Mouse (Mus musculus) G1E (cell line): ENCODE measurements around the gene Pcbp1. TPM values are rescaled to one million over a fixed set of nuclear protein-coding genes. Genes with fewer than 3 reads are reported as not detected.

Experiments used
- ATAC-seq: 2 replicates; pipeline ENCODE4 v1.8.0; 2016; ENCODE audit warnings: mild to moderate bottlenecking; ENCODE audit not compliant: insufficient number of reproducible peaks, poor library complexity, low FRiP score, severe bottlenecking; ENCODE audit errors: extremely low read depth
- DNase-seq: peaks from one replicate; pipeline ENCODE4 v3.0.0; 2012; ENCODE audit warnings: low spot score
- H3K27me3 ChIP-seq: 2 replicates; pipeline ENCODE4 v1.6.1; 2012; ENCODE audit warnings: mild to moderate bottlenecking, low read length, inconsistent platforms; ENCODE audit not compliant: insufficient read depth
- H3K36me3 ChIP-seq: replicated peaks from 2 replicates; pipeline ENCODE3; 2012; ENCODE audit warnings: mild to moderate bottlenecking, inconsistent platforms
- H3K4me1 ChIP-seq: 2 replicates; pipeline ENCODE4 v1.6.1; 2012; ENCODE audit warnings: low read depth, low read length, inconsistent platforms, mixed read lengths; ENCODE audit not compliant: insufficient read depth
- H3K4me3 ChIP-seq: 2 replicates; pipeline ENCODE4 v1.5.1; 2012; ENCODE audit warnings: low read depth, mild to moderate bottlenecking, inconsistent platforms, low read length, moderate library complexity, mixed read lengths
- H3K9me3 ChIP-seq: replicated peaks from 2 replicates; pipeline ENCODE4 v1.6.1; 2012; ENCODE audit warnings: inconsistent platforms
- CTCF ChIP-seq: IDR thresholded peaks from 2 replicates; pipeline ENCODE4 v1.5.1; 2012; ENCODE audit warnings: low read depth, low read length, inconsistent platforms, mixed read lengths
- GATA1 ChIP-seq: IDR thresholded peaks from 2 replicates; pipeline ENCODE4 v1.6.1; 2012; ENCODE audit warnings: borderline replicate concordance, low read length, inconsistent platforms, mixed read lengths
- GATA2 ChIP-seq: IDR thresholded peaks from 2 replicates; pipeline ENCODE4 v1.6.1; 2012; ENCODE audit warnings: low read depth, low read length, inconsistent platforms, borderline replicate concordance
- POLR2AphosphoS5 ChIP-seq: IDR thresholded peaks from 2 replicates; pipeline ENCODE4 v1.6.1; 2012; ENCODE audit warnings: low read depth, low read length, inconsistent platforms; ENCODE audit not compliant: insufficient replicate concordance
- TAL1 ChIP-seq: conservative IDR thresholded peaks from 2 replicates; pipeline ENCODE4 v1.6.1; 2012; ENCODE audit warnings: low read depth, low read length, inconsistent platforms, mixed read lengths
- polyA plus RNA-seq: library from polyadenylated mRNA; stranded (reverse); fragments of >175 nt; gene quantifications from 2 replicates; pipeline ENCODE4 v1.2.3, GENCODE M21; 2012
- total RNA-seq, 2 experiments: library from RNA; stranded (forward) in 1 of 2; stranded (reverse) in 1 of 2; fragments of 200-1000 nt in 1 of 2; fragments of >200 nt in 1 of 2; fragmentation: Nextera tagmentation in 1 of 2; gene quantifications; 2 replicates each; pipeline ENCODE4 v1.2.3; 2014 to 2017

Gene Pcbp1
- total and polyA plus RNA-seq, 3 experiments = 101 to 1,039 (median 191) TPM

DNA sequence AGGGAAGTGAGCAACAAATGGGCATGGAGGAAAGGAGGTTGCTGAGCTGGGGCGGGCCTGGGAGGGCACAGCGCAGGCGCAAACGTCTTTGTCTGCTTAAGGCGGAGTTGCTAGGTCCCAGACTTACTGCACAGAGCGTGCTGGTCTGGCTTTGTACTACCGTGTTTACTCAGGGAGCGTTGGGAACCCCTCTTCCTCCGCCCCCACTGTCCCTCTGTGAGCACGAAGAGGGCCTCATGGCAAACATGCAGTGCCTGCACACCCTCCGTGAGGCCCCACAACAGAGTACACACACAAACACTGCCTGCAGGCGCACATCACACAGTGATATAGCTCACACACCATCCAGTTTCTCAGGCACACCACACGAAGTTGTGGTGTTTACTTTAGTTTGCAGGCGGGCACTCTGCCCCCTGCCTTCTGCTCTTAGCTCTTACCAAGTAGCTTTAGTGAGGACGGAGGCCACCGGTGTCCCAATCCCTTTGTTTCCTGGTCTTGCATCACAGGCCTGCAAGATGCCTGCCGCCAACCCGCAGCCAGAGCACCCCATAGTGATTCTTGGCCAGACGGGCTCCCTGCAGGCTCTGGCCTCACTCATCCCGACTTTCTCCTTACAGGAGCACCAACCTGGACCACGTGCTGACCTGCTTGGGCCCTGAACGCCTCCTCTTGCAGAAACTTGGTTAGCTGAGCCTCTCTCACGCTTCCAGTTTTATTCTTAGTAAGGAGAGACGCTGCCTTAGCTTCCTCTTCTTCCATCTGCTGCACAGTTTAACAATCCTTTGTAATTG, 38.6 kb downstream of the Pcbp1 start:
- Histone ChIP-seq H3K4me3 (peak overlapping the region; percentile 64; the same call in 1 of the 2 replicates), H3K27me3 (no peaks in the 10 kb centered on the region), H3K36me3 (no peaks in the 10 kb centered on the region), H3K9me3 (peaks cover 4% of the 10 kb centered on the region; the same call in 1 of the 2 replicates), H3K4me1 (peaks cover 33% of the 10 kb centered on the region)
- peak; percentile 62 for DNase-seq
- TF ChIP-seq CTCF (no peak), GATA2 (no peak), POLR2AphosphoS5 (no peak)
- ATAC-seq = peak; percentile 86

DNA sequence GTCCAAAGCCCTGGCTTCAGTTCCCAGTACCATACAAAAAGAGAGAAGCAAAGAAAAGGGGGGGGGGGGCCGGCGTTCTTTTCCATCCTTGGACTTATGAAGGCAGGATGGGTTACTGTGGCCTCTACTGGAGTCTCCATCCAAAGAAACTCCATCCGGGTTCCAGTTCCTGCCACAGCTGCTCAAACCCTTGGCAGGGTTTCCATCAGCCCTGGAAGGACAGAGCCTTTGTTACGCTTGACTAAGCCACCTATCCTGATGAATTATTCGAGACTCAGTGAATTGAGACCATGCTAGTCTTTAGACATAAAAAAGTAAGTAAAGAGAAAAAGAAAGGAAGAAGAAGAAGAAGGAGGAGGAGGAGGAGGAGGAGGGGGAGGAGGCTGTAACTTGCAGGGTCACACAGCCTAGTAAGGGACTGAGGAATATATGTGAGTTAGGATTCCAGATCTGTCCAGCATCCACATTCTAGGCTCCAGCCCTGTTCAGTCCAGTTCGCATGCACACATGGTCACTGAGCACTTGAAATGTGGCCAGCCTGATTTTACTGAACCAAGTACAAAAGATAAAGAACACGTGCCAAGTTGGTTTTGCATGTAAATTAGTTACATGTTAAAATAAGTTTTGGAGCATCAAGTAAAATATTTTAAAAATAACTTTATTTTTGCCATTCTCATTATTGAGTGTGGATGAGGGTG, 40.0 kb downstream of the Pcbp1 start:
- no peak for ATAC-seq
- DNase-seq = no peak
- Histone ChIP-seq H3K4me3 (no peak overlapping the region), H3K27me3 (no peaks in the 10 kb centered on the region), H3K4me1 (peaks cover 30% of the 10 kb centered on the region), H3K9me3 (peaks cover 4% of the 10 kb centered on the region; the same call in 1 of the 2 replicates), H3K36me3 (no peaks in the 10 kb centered on the region)
- TF ChIP-seq GATA2 (no peak), TAL1 (no peak)

DNA sequence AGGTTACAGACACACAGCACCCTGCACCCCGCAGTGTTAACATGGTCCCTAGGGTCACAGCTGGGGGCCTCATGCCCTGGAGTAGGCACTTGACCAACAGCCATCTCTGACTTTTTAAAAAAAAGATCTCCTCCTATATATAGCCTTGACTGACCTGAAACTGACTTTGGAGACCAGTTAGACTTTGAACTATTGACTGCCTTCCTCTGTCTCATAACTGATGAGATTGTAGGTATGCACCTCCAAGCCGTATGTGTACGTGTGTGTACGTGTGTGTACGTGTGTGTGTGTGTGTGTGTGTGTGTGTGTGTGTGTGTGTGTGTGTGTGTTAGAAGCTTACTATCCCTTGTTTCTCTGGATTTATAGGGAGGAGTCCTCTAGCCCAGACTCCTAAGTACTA, 44.2 kb downstream of the Pcbp1 start:
- TF ChIP-seq CTCF (no peak), TAL1 (no peak), GATA2 (no peak), POLR2AphosphoS5 (no peak), GATA1 (no peak)
- DNase-seq = no peak

DNA sequence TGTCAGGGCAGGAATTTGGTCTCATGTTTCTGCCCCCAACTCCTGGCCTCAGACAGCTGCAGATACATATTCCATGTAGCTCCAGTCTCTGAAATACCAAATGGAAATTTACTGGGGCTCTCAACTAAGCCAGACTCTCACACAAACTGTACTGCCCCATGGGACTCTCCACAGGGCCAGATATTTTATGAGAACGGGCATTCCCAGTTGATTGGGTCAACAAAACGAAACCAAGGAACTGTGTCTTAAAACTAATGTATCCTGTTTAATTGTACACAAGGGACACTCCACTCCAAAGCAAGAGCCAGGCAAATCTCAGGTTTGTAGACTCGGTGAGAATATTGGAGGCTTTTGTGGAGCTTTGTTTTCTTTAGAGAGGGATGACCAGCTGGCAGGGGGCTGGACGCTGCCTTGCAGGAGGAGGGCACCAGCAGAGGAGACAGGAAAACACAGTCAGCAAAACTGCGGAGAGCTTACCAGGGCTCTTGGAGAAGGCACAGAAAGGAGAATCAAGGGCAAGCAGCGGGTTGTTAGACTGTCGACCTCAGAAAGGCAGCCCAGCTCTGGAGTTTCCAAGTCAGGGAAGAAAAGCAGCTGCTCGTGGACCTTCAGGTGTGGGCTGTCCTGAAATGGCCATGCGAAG, 45.8 kb downstream of the Pcbp1 start:
- no peak for TF ChIP-seq POLR2AphosphoS5
- no peak for TF ChIP-seq CTCF
- no peak for TF ChIP-seq TAL1
- TF ChIP-seq GATA1 = no peak
- no peak for TF ChIP-seq GATA2
- H3K27me3 ChIP-seq = no peaks in the 10 kb centered on the region
- no peaks in the 10 kb centered on the region for H3K9me3 ChIP-seq
- H3K4me3 ChIP-seq = no peak overlapping the region
- no peak for DNase-seq
- peaks cover 17% of the 10 kb centered on the region for H3K36me3 ChIP-seq
- ATAC-seq = no peak
- H3K4me1 ChIP-seq = peaks cover 23% of the 10 kb centered on the region

More for the DNA sequence above, 44.2 kb downstream of the Pcbp1 start:
- peaks cover 3% of the 10 kb centered on the region for H3K36me3 ChIP-seq
- H3K27me3 ChIP-seq = no peaks in the 10 kb centered on the region
- ATAC-seq = no peak
- peaks cover 28% of the 10 kb centered on the region for H3K4me1 ChIP-seq
- no peak overlapping the region for H3K4me3 ChIP-seq
- no peaks in the 10 kb centered on the region for H3K9me3 ChIP-seq

DNA sequence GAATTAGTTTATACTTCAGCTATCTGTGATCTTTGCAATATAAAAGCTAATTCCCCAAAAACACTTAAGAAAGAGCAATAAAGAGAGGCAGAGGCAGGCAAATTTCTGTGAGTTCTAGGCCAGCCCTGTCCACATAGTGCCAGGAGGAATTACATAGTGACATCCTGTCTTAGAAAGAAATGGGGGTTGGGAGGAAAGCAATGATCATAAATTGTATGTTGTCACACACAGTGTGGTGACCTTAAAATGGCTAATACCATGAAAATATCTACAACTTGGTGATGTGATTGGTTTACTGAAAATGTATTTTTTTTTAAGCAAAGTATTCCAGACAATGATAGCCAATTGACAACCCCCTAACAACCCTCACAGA, 46.3 kb downstream of the Pcbp1 start:
- H3K27me3 ChIP-seq = no peaks in the 10 kb centered on the region

DNA sequence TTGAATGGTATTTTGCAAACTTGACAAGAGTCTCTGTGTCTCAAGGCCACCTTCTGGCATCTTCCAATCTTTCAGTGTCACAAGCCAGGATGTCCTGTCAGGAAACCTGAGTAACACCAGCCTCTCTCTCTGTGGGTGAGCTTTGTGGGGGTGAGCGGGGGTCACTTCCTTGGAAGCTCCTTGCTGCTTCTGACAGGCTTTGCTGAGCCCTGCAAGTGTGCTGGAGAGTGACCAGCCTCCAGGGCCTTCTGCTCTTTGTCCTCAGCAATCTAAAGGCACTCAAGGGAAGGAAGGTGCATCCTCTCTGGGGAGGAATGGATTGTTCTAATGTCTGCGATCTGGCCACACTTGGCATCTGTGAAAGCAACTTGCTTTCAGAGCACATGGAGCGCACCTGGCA, 46.8 kb downstream of the Pcbp1 start:
- H3K36me3 ChIP-seq = peaks cover 23% of the 10 kb centered on the region
- no peaks in the 10 kb centered on the region for H3K27me3 ChIP-seq
- no peak for TF ChIP-seq GATA1
- no peak for TF ChIP-seq POLR2AphosphoS5
- TF ChIP-seq CTCF = no peak
- TF ChIP-seq TAL1 = no peak
- TF ChIP-seq GATA2 = no peak
- no peak overlapping the region for H3K4me3 ChIP-seq
- no peaks in the 10 kb centered on the region for H3K9me3 ChIP-seq
- peaks cover 26% of the 10 kb centered on the region for H3K4me1 ChIP-seq
- ATAC-seq = no peak
- no peak for DNase-seq

More for the DNA sequence above, 46.3 kb downstream of the Pcbp1 start:
- H3K4me1 ChIP-seq = peaks cover 25% of the 10 kb centered on the region
- no peaks in the 10 kb centered on the region for H3K9me3 ChIP-seq
- peaks cover 22% of the 10 kb centered on the region for H3K36me3 ChIP-seq
- ATAC-seq = no peak
- TF ChIP-seq CTCF = no peak
- no peak for TF ChIP-seq POLR2AphosphoS5
- TF ChIP-seq TAL1 = no peak
- TF ChIP-seq GATA1 = no peak
- TF ChIP-seq GATA2 = no peak
- no peak for DNase-seq
- no peak overlapping the region for H3K4me3 ChIP-seq
